In genomic region chr3:85664591-85665171, GRCm38 (mm10) we compare ENCODE assay signal across 10 mouse cellular contexts.
DNase-seq lines count a peak whose midpoint lies in the region; ATAC-seq lines count a peak whose summit lies in the region.
"Had no signal": no experiment of that assay in that cellular context is flagged by ENCODE, and none has a peak within 500 bp of the region (broad histone marks: within the 10 kb centered on the region; RNA-seq: fewer than 3 reads in every experiment).

No protein-coding gene starts in this region.

- intact Hi-C loops in left cerebral cortex, postnatal 36 days (cut with DNase I) = loop anchor here (5.0 kb wide), 1 partner anchor 77 kb away; no protein-coding TSS in a partner anchor

- H3K4me2 ChIP-seq in heart, embryonic 13.5 days = no peak overlapping the region
- no peak overlapping the region for H3K4me2 ChIP-seq in heart, embryonic 11.5 days
- H3K4me2 ChIP-seq: limb, embryonic 13.5 days; lung, embryonic 14.5 days had no signal

- no peaks in the 10 kb centered on the region for H3K27me3 ChIP-seq in heart, embryonic 13.5 days (replicated peaks)
- H3K27me3 ChIP-seq in heart, embryonic 11.5 days (ENCODE audit: control insufficient read depth, insufficient read depth, low read length) = no peaks in the 10 kb centered on the region

- DNase-seq in heart, adult 9 months (ENCODE audit: low spot score in 2 of 2) = no peak
- DNase-seq in cerebellum, adult 18-20 months = peak; percentile 60 to 68
- DNase-seq in kidney, postnatal 4 days = peak; percentile 27 to 33
- DNase-seq in left cerebral cortex, postnatal 36 days (ENCODE audit: low spot score in 2 of 2) = peak; percentile 76 to 78
- no peak for DNase-seq in retina, embryonic 14.5 days (ENCODE audit: low spot score)
- no peak for DNase-seq in T-cell, adult 2 months (ENCODE audit: low spot score)
- DNase-seq: lung, embryonic 14.5 days had no signal

- ATAC-seq in heart, embryonic 13.5 days (ENCODE audit: extremely low read depth, insufficient number of reproducible peaks, low FRiP score, low TSS enrichment) = no peak
- no peak for ATAC-seq in heart, embryonic 11.5 days (replicated peaks; ENCODE audit: insufficient number of reproducible peaks, low FRiP score, low TSS enrichment)

- no peak overlapping the region for H3K9ac ChIP-seq in heart, embryonic 13.5 days
- no peak overlapping the region for H3K9ac ChIP-seq in heart, embryonic 11.5 days (ENCODE audit: low read depth, low read length)
- H3K9ac ChIP-seq: limb, embryonic 13.5 days; lung, embryonic 14.5 days had no signal

- no peaks in the 10 kb centered on the region for H3K36me3 ChIP-seq in heart, embryonic 13.5 days
- no peaks in the 10 kb centered on the region for H3K36me3 ChIP-seq in heart, embryonic 11.5 days (ENCODE audit: control insufficient read depth, insufficient read depth, low read length)
- H3K36me3 ChIP-seq: limb, embryonic 13.5 days had no signal

- WGBS in heart, embryonic 13.5 days = 70% methylated on average over 10 of the region's 10 CpGs
- 74% methylated on average over 10 of the region's 10 CpGs for WGBS in heart, embryonic 11.5 days (ENCODE audit: insufficient replicate concordance)

- H3K4me3 ChIP-seq in heart, embryonic 13.5 days = no peak overlapping the region
- no peak overlapping the region for H3K4me3 ChIP-seq in heart, embryonic 11.5 days (ENCODE audit: low read depth, low read length)
- H3K4me3 ChIP-seq: limb, embryonic 13.5 days had no signal

- no peaks in the 10 kb centered on the region for H3K9me3 ChIP-seq in heart, embryonic 13.5 days
- H3K9me3 ChIP-seq in heart, embryonic 11.5 days (replicated peaks; ENCODE audit: control insufficient read depth, low read length) = no peaks in the 10 kb centered on the region
- H3K9me3 ChIP-seq: limb, embryonic 13.5 days had no signal

- H3K27ac ChIP-seq in heart, embryonic 13.5 days (replicated peaks) = 0 out of 2 replicates have a peak overlapping the region, but pooled peaks have one; percentile 8
- no peak overlapping the region for H3K27ac ChIP-seq in heart, embryonic 11.5 days (ENCODE audit: low read depth, low read length)
- H3K27ac ChIP-seq: limb, embryonic 13.5 days had no signal

- peaks cover 37% of the 10 kb centered on the region for H3K4me1 ChIP-seq in heart, embryonic 13.5 days
- peaks cover 15% of the 10 kb centered on the region for H3K4me1 ChIP-seq in heart, embryonic 11.5 days (ENCODE audit: control insufficient read depth, insufficient read depth, low read length)

Comparison
In these comparisons a context has a peak if more than half of its experiments do, and no peak if none do; other contexts are left out.
1. DNase-seq: peak in cerebellum, adult 18-20 months (2 of 2), kidney, postnatal 4 days (2 of 2) and left cerebral cortex, postnatal 36 days (2 of 2); none in heart, adult 9 months (0 of 2), retina, embryonic 14.5 days (single experiment) and T-cell, adult 2 months (single experiment).